Mouse (Mus musculus) liver, embryonic 14.5 days (tissue): ENCODE results near the gene Ctla2b. TPM values are rescaled to one million over a fixed set of nuclear protein-coding genes. Genes with fewer than 3 reads are reported as not detected.

Experiments
- ATAC-seq: fragments of 200-750 bp; cut with Nextera tagmentation; 2 replicates; pipeline ENCODE4 v1.8.0; 2017; ENCODE audit warnings: moderate number of reproducible peaks, mild to moderate bottlenecking, moderate library complexity; ENCODE audit not compliant: insufficient read depth
- DNase-seq, 3 experiments: peaks; one replicate each; pipeline ENCODE4 v3.0.0-alpha.2; 2012 to 2013; ENCODE audit warnings: low read depth in 3 of 3, low spot score in 3 of 3
- H3K27ac ChIP-seq: fragments of 300-500 bp; sonication (generic); 2 replicates; pipeline ENCODE4 v1.5.1; 2014; ENCODE audit warnings: moderate library complexity, mild to moderate bottlenecking, control low read depth, inconsistent platforms
- H3K27me3 ChIP-seq: fragments of 300-500 bp; sonication (generic); 2 replicates; pipeline ENCODE4 v1.6.1; 2014; ENCODE audit warnings: mild to moderate bottlenecking, low read length, moderate library complexity; ENCODE audit not compliant: control insufficient read depth, insufficient read depth
- H3K36me3 ChIP-seq: fragments of 300-500 bp; sonication (generic); replicated peaks from 2 replicates; pipeline ENCODE4 v1.6.1; 2014; ENCODE audit warnings: low read depth; ENCODE audit not compliant: control insufficient read depth, insufficient read depth
- H3K4me1 ChIP-seq, 2 experiments: fragments of 200-500 bp in 1 of 2; fragments of 300-500 bp in 1 of 2; sonication (generic) in 1 of 2; replicated peaks; 2 replicates each; pipeline ENCODE4 v1.6.1; 2012 to 2014; ENCODE audit warnings: antibody characterized with exemption in 1 of 2, inconsistent platforms in 1 of 2, low read length in 1 of 2; ENCODE audit not compliant: control insufficient read depth in 2 of 2, insufficient read depth in 2 of 2
- H3K4me2 ChIP-seq: fragments of 300-500 bp; sonication (generic); 2 replicates; pipeline ENCODE4 v1.6.1; 2014; ENCODE audit warnings: low read depth, mild to moderate bottlenecking, control low read depth, moderate library complexity
- H3K4me3 ChIP-seq, 2 experiments: fragments of 200-500 bp in 1 of 2; fragments of 300-500 bp in 1 of 2; sonication (generic) in 1 of 2; 2 replicates each; pipeline ENCODE4 v1.5.1; 2012 to 2014; ENCODE audit warnings: low read depth in 2 of 2, low read length in 2 of 2, mild to moderate bottlenecking in 2 of 2, control low read depth in 1 of 2, inconsistent platforms in 1 of 2, moderate library complexity in 1 of 2; ENCODE audit not compliant: insufficient read depth in 1 of 2
- H3K9ac ChIP-seq: fragments of 300-500 bp; sonication (generic); replicated peaks from 2 replicates; pipeline ENCODE4 v1.6.1; 2014; ENCODE audit warnings: mild to moderate bottlenecking, control low read depth, moderate library complexity
- H3K9me3 ChIP-seq: fragments of 300-500 bp; sonication (generic); 2 replicates; pipeline ENCODE4 v1.6.1; 2016; ENCODE audit warnings: low read length, mixed read lengths; ENCODE audit not compliant: control insufficient read depth
- CTCF ChIP-seq: IDR thresholded peaks from 2 replicates; pipeline ENCODE4 v1.5.1; 2016; ENCODE audit warnings: antibody characterized with exemption, low read depth, control low read depth
- EP300 ChIP-seq: IDR thresholded peaks from 2 replicates; pipeline ENCODE4 v1.6.1; 2016; ENCODE audit warnings: antibody characterized with exemption, low read depth
- WGBS: fragments of 180-500 bp; shearing (Covaris S2); extraction: QIAGEN DNeasy Blood & Tissue Kit; methylation state at CpG from one replicate; pipeline ENCODE4 v1.1.7; 2014; ENCODE audit not compliant: insufficient replicate concordance; 5-methylcytosine and 5-hydroxymethylcytosine counted together
- polyA plus RNA-seq, 2 experiments: library from polyadenylated mRNA; depleted of rRNA in 1 of 2; stranded (reverse) in 1 of 2; unstranded in 1 of 2; fragments of >200 nt; fragmentation: Nextera tagmentation in 1 of 2; extraction: Ambion mirVana in 1 of 2; gene quantifications; 2 replicates each; pipeline versions ENCODE4 v1.2.1 to v1.2.3; 2012 to 2014

The Ctla2b gene
- polyA plus RNA-seq, 2 experiments, result 4.9 to 7.8 TPM

GRCm38 (mm10) chr13:60895406-60896160, 1.7 kb downstream of the Ctla2b start:
- no peak for ATAC-seq
- TF ChIP-seq CTCF, result no peak
- no peak for TF ChIP-seq EP300
- no peak overlapping the region for H3K27ac ChIP-seq
- no peaks in the 10 kb centered on the region; a peak in 1 of 4 replicates for H3K4me1 ChIP-seq
- DNase-seq, result no peak
- H3K4me2 ChIP-seq, result no peak overlapping the region
- H3K36me3 ChIP-seq, result no peaks in the 10 kb centered on the region
- H3K9me3 ChIP-seq, result no peaks in the 10 kb centered on the region
- no peak overlapping the region for H3K9ac ChIP-seq
- H3K4me3 ChIP-seq, result no peak overlapping the region
- H3K27me3 ChIP-seq, result no peaks in the 10 kb centered on the region

GRCm38 (mm10) chr13:60892301-60892700, 4.9 kb downstream of the Ctla2b start:
- H3K9me3 ChIP-seq, result no peaks in the 10 kb centered on the region
- no peaks in the 10 kb centered on the region for H3K27me3 ChIP-seq
- 35% methylated on average over 1 of the region's 1 CpGs for WGBS
- no peak overlapping the region for H3K9ac ChIP-seq
- H3K27ac ChIP-seq, result no peak overlapping the region
- H3K4me1 ChIP-seq, result no peaks in the 10 kb centered on the region
- DNase-seq (no peak), ATAC-seq (no peak)
- TF ChIP-seq CTCF, result no peak
- TF ChIP-seq EP300, result no peak
- no peak overlapping the region for H3K4me3 ChIP-seq
- no peak overlapping the region for H3K4me2 ChIP-seq
- no peaks in the 10 kb centered on the region for H3K36me3 ChIP-seq

GRCm38 (mm10) chr13:60864281-60864680, 33.0 kb downstream of the Ctla2b start, which contains the start of gene 4930486L24Rik:
Gene 4930486L24Rik (minus strand): TSS chr13:60864475.
- Histone ChIP-seq H3K9ac (no peak within 1 kb of the TSS), H3K4me2 (no peak within 1 kb of the TSS), H3K27ac (no peak within 1 kb of the TSS), H3K27me3 (no peaks in the 10 kb centered on the region), H3K36me3 (no peaks in the 10 kb centered on the region), H3K4me3 (no peak within 1 kb of the TSS), H3K4me1 (no peaks in the 10 kb centered on the region), H3K9me3 (no peaks in the 10 kb centered on the region)
- no peak for DNase-seq
- 58% methylated on average over 1 of the region's 1 CpGs for WGBS
- no peak for ATAC-seq
- TF ChIP-seq CTCF (no peak), EP300 (no peak)

GRCm38 (mm10) chr13:60848241-60849120, 48.8 kb downstream of the Ctla2b start:
- no peak for DNase-seq
- H3K4me3 ChIP-seq, result no peak overlapping the region
- no peaks in the 10 kb centered on the region for H3K9me3 ChIP-seq
- no peak for ATAC-seq
- WGBS, result 54% methylated on average over 4 of the region's 4 CpGs
- H3K9ac ChIP-seq, result no peak overlapping the region
- no peak for TF ChIP-seq EP300
- no peak for TF ChIP-seq CTCF
- H3K27me3 ChIP-seq, result no peaks in the 10 kb centered on the region
- H3K36me3 ChIP-seq, result no peaks in the 10 kb centered on the region
- H3K27ac ChIP-seq, result no peak overlapping the region
- no peaks in the 10 kb centered on the region for H3K4me1 ChIP-seq
- H3K4me2 ChIP-seq, result no peak overlapping the region

Other genes with a start within 250 kb of the Ctla2b start
- gene BC051665, start 111.1 kb downstream of the Ctla2b start, polyA plus RNA-seq (2012; rRNA removed), result not detected in 2 replicates
- gene BC051665, start 111.1 kb downstream of the Ctla2b start, polyA plus RNA-seq (2014; fragmentation: Nextera tagmentation; extraction: Ambion mirVana), result not detected in 2 replicates
- gene Ctsll3, start 94.6 kb downstream of the Ctla2b start, polyA plus RNA-seq (2012; rRNA removed), result not detected in 2 replicates
- gene Ctsll3, start 94.6 kb downstream of the Ctla2b start, polyA plus RNA-seq (2014; fragmentation: Nextera tagmentation; extraction: Ambion mirVana), result not detected in 2 replicates
- gene 4930486L24Rik, start 33.0 kb downstream of the Ctla2b start, polyA plus RNA-seq (2012; rRNA removed), result 0.06 TPM in 1 of 2 replicates, not detected in the other
- gene 4930486L24Rik, start 33.0 kb downstream of the Ctla2b start, polyA plus RNA-seq (2014; fragmentation: Nextera tagmentation; extraction: Ambion mirVana), result 0.06 TPM in 1 of 2 replicates, not detected in the other
- 0.11 and 0.23 TPM in 2 replicates for gene Gm49392, start 553 bp downstream of the Ctla2b start, polyA plus RNA-seq (2012; rRNA removed)
- not detected in 2 replicates for gene Gm49392, start 553 bp downstream of the Ctla2b start, polyA plus RNA-seq (2014; fragmentation: Nextera tagmentation; extraction: Ambion mirVana)
- not detected in 2 replicates for gene Tpbpb, start 7.4 kb upstream of the Ctla2b start, polyA plus RNA-seq (2012; rRNA removed)
- not detected in 2 replicates for gene Tpbpb, start 7.4 kb upstream of the Ctla2b start, polyA plus RNA-seq (2014; fragmentation: Nextera tagmentation; extraction: Ambion mirVana)
- not detected in 2 replicates for gene Gm49393, start 38.1 kb upstream of the Ctla2b start, polyA plus RNA-seq (2012; rRNA removed)
- not detected in 2 replicates for gene Gm49393, start 38.1 kb upstream of the Ctla2b start, polyA plus RNA-seq (2014; fragmentation: Nextera tagmentation; extraction: Ambion mirVana)
- 1.00 and 5.0 TPM in 2 replicates for gene Gm49391, start 39.1 kb upstream of the Ctla2b start, polyA plus RNA-seq (2012; rRNA removed)
- 1.8 and 2.9 TPM in 2 replicates for gene Gm49391, start 39.1 kb upstream of the Ctla2b start, polyA plus RNA-seq (2014; fragmentation: Nextera tagmentation; extraction: Ambion mirVana)
- gene Ctla2a, start 39.2 kb upstream of the Ctla2b start, polyA plus RNA-seq (2012; rRNA removed), result 7.6 and 14.9 TPM in 2 replicates
- gene Ctla2a, start 39.2 kb upstream of the Ctla2b start, polyA plus RNA-seq (2014; fragmentation: Nextera tagmentation; extraction: Ambion mirVana), result 32.3 and 36.0 TPM in 2 replicates
- gene Tpbpa, start 44.5 kb upstream of the Ctla2b start, polyA plus RNA-seq (2012; rRNA removed), result 0.08 and 0.12 TPM in 2 replicates
- not detected in 2 replicates for gene Tpbpa, start 44.5 kb upstream of the Ctla2b start, polyA plus RNA-seq (2014; fragmentation: Nextera tagmentation; extraction: Ambion mirVana)
- gene Ctsj, start 108.5 kb upstream of the Ctla2b start, polyA plus RNA-seq (2012; rRNA removed), result 0.04 TPM in 1 of 2 replicates, not detected in the other
- not detected in 2 replicates for gene Ctsj, start 108.5 kb upstream of the Ctla2b start, polyA plus RNA-seq (2014; fragmentation: Nextera tagmentation; extraction: Ambion mirVana)
- not detected in 2 replicates for gene Ctsq, start 143.2 kb upstream of the Ctla2b start, polyA plus RNA-seq (2012; rRNA removed)
- not detected in 2 replicates for gene Ctsq, start 143.2 kb upstream of the Ctla2b start, polyA plus RNA-seq (2014; fragmentation: Nextera tagmentation; extraction: Ambion mirVana)